Comparison of ENCODE assay signal across 24 mouse cellular contexts in the genomic region with DNA sequence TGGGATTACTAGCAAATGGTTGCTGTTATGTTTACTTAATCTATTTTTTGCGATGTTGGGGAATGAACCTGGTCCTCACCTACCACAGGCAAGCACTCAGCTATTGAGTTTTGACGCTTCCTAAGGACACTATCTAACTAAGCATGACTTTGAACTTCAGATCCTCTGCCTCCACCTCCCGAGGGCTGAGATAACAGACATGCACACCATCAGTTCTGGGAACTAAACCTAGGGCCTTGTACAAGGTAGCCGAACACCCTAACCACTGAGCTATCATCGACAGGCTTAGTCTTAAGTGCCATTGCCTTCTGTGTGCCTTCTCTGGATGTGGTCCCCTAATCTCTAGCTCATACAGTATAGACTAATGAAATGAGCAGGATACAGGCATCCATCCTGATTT. TPM values are rescaled to one million over a fixed set of nuclear protein-coding genes. Genes with fewer than 3 reads are reported as not detected.
A peak's percentile ranks its signal among the peaks of the same experiment; 100 is the strongest.
DNase-seq lines count a peak whose midpoint lies in the region; ATAC-seq and TF ChIP-seq lines count a peak whose summit lies in the region.
"Had no signal": no experiment of that assay in that cellular context is flagged by ENCODE, and none has a peak within 500 bp of the region (broad histone marks: within the 10 kb centered on the region; RNA-seq: fewer than 3 reads in every experiment).

No protein-coding gene starts in this region.

- WGBS in stomach, embryonic 16.5 days = 86% methylated on average over 5 of the region's 5 CpGs
- 90% methylated on average over 5 of the region's 5 CpGs for WGBS in stomach, postnatal 0 days
- WGBS in liver, embryonic 13.5 days (ENCODE audit: insufficient replicate concordance) = 46% methylated on average over 5 of the region's 5 CpGs
- 62% methylated on average over 5 of the region's 5 CpGs for WGBS in liver, embryonic 15.5 days (ENCODE audit: insufficient replicate concordance)
- 74% methylated on average over 5 of the region's 5 CpGs for WGBS in liver, postnatal 0 days (ENCODE audit: insufficient replicate concordance)

- H3K9ac ChIP-seq in stomach, embryonic 16.5 days (ENCODE audit: low read length) = no peak overlapping the region
- H3K9ac ChIP-seq in stomach, postnatal 0 days (ENCODE audit: low read length) = no peak overlapping the region
- H3K9ac ChIP-seq in liver, embryonic 13.5 days = no peak overlapping the region
- no peak overlapping the region for H3K9ac ChIP-seq in liver, embryonic 15.5 days
- no peak overlapping the region for H3K9ac ChIP-seq in liver, postnatal 0 days (replicated peaks)
- H3K9ac ChIP-seq: embryonic facial prominence, embryonic 12.5 days; forebrain, embryonic 13.5 days; forebrain, embryonic 15.5 days had no signal

- intact Hi-C loops in left cerebral cortex, postnatal 10 days (cut with DNase I) = loop anchor here (10.0 kb wide), 1 partner anchor 299 kb away; no protein-coding TSS in a partner anchor

- no peaks in the 10 kb centered on the region for H3K9me3 ChIP-seq in stomach, embryonic 16.5 days (replicated peaks; ENCODE audit: control insufficient read depth, low read length)
- no peaks in the 10 kb centered on the region for H3K9me3 ChIP-seq in stomach, postnatal 0 days (ENCODE audit: control insufficient read depth, low read length)
- no peaks in the 10 kb centered on the region for H3K9me3 ChIP-seq in liver, embryonic 13.5 days (replicated peaks)
- H3K9me3 ChIP-seq in liver, embryonic 15.5 days (replicated peaks) = no peaks in the 10 kb centered on the region
- no peaks in the 10 kb centered on the region for H3K9me3 ChIP-seq in liver, postnatal 0 days (ENCODE audit: low read length)
- H3K9me3 ChIP-seq: embryonic facial prominence, embryonic 10.5 days; embryonic facial prominence, embryonic 12.5 days; forebrain, embryonic 13.5 days; forebrain, embryonic 15.5 days had no signal

- no peak overlapping the region for H3K4me3 ChIP-seq in stomach, embryonic 16.5 days (replicated peaks; ENCODE audit: low read length)
- H3K4me3 ChIP-seq in stomach, postnatal 0 days (ENCODE audit: low read depth, low read length) = no peak overlapping the region
- H3K4me3 ChIP-seq in liver, embryonic 13.5 days (replicated peaks) = no peak overlapping the region
- no peak overlapping the region for H3K4me3 ChIP-seq in liver, embryonic 15.5 days (replicated peaks)
- no peak overlapping the region for H3K4me3 ChIP-seq in liver, postnatal 0 days (ENCODE audit: low read depth, low read length)
- H3K4me3 ChIP-seq: embryonic facial prominence, embryonic 10.5 days; embryonic facial prominence, embryonic 12.5 days; forebrain, embryonic 13.5 days; forebrain, embryonic 15.5 days had no signal

- no peak for TF ChIP-seq EP300 in stomach, postnatal 0 days (optimal IDR thresholded peaks at IDR 0.05)
- TF ChIP-seq EP300 in liver, postnatal 0 days (IDR thresholded peaks at IDR 0.05; ENCODE audit: low read depth) = no peak

- no peak for DNase-seq in stomach, postnatal 0 days (ENCODE audit: low spot score)
- DNase-seq in liver, embryonic 13.5 days = no peak
- DNase-seq in liver, postnatal 0 days = peak; percentile 7
- DNase-seq in spleen, postnatal 4 days (ENCODE audit: low spot score in 2 of 2) = no peak
- DNase-seq in left cerebral cortex, postnatal 10 days (ENCODE audit: extremely low spot score in 1 of 2, low spot score in 2 of 2) = no peak
- no peak for DNase-seq in urinary bladder, postnatal 4 days (ENCODE audit: low spot score in 2 of 2)
- DNase-seq: adrenal gland, adult 2 months; adrenal gland, postnatal 10 days; adrenal gland, postnatal 25 days; cerebellum, adult 11-12 months; cerebellum, adult 2 months; cerebellum, adult 9-10 months; cerebellum, postnatal 10 days; cerebellum, postnatal 25 days had no signal

- no peak for TF ChIP-seq CTCF in stomach, postnatal 0 days (IDR thresholded peaks at IDR 0.05; ENCODE audit: low read depth)
- no peak for TF ChIP-seq CTCF in liver, postnatal 0 days (IDR thresholded peaks at IDR 0.05; ENCODE audit: low read depth)

- peak overlapping the region; percentile 59; the same call in 1 of the 2 replicates for H3K27ac ChIP-seq in stomach, embryonic 16.5 days (ENCODE audit: low read length)
- H3K27ac ChIP-seq in stomach, postnatal 0 days (replicated peaks) = no peak overlapping the region
- H3K27ac ChIP-seq in liver, embryonic 13.5 days = peak overlapping the region; percentile 29; the same call in 1 of the 2 replicates
- no peak overlapping the region for H3K27ac ChIP-seq in liver, embryonic 15.5 days (replicated peaks)
- H3K27ac ChIP-seq in liver, postnatal 0 days (ENCODE audit: low read depth) = no peak overlapping the region
- H3K27ac ChIP-seq: embryonic facial prominence, embryonic 10.5 days; embryonic facial prominence, embryonic 12.5 days; forebrain, embryonic 13.5 days; forebrain, embryonic 15.5 days had no signal

- no peak overlapping the region for H3K4me2 ChIP-seq in stomach, embryonic 16.5 days (ENCODE audit: low read depth, low read length)
- H3K4me2 ChIP-seq in stomach, postnatal 0 days (replicated peaks; ENCODE audit: low read depth) = no peak overlapping the region
- H3K4me2 ChIP-seq in liver, embryonic 13.5 days = no peak overlapping the region
- no peak overlapping the region for H3K4me2 ChIP-seq in liver, embryonic 15.5 days
- no peak overlapping the region for H3K4me2 ChIP-seq in liver, postnatal 0 days (ENCODE audit: low read depth, low read length)
- H3K4me2 ChIP-seq: embryonic facial prominence, embryonic 12.5 days; forebrain, embryonic 13.5 days; forebrain, embryonic 15.5 days had no signal

- H3K27me3 ChIP-seq in stomach, embryonic 16.5 days (ENCODE audit: control insufficient read depth, insufficient read depth, low read length) = no peaks in the 10 kb centered on the region
- H3K27me3 ChIP-seq in stomach, postnatal 0 days (ENCODE audit: control insufficient read depth, insufficient read depth, low read length) = no peaks in the 10 kb centered on the region
- H3K27me3 ChIP-seq in liver, embryonic 13.5 days = no peaks in the 10 kb centered on the region
- no peaks in the 10 kb centered on the region for H3K27me3 ChIP-seq in liver, embryonic 15.5 days
- no peaks in the 10 kb centered on the region for H3K27me3 ChIP-seq in liver, postnatal 0 days (ENCODE audit: insufficient read depth, low read length)
- H3K27me3 ChIP-seq: embryonic facial prominence, embryonic 12.5 days; forebrain, embryonic 13.5 days; forebrain, embryonic 15.5 days had no signal

- peaks cover 6% of the 10 kb centered on the region for H3K4me1 ChIP-seq in stomach, embryonic 16.5 days (ENCODE audit: control insufficient read depth, insufficient read depth, low read length)
- no peaks in the 10 kb centered on the region; the same call in 1 of the 2 replicates for H3K4me1 ChIP-seq in stomach, postnatal 0 days (replicated peaks; ENCODE audit: control insufficient read depth, insufficient read depth)
- H3K4me1 ChIP-seq in liver, embryonic 13.5 days (replicated peaks) = peaks cover 25% of the 10 kb centered on the region
- H3K4me1 ChIP-seq in liver, embryonic 15.5 days (replicated peaks) = peaks cover 11% of the 10 kb centered on the region
- H3K4me1 ChIP-seq in liver, postnatal 0 days (ENCODE audit: insufficient read depth) = no peaks in the 10 kb centered on the region
- H3K4me1 ChIP-seq: embryonic facial prominence, embryonic 10.5 days; embryonic facial prominence, embryonic 12.5 days; forebrain, embryonic 13.5 days; forebrain, embryonic 15.5 days had no signal

- ATAC-seq in stomach, embryonic 16.5 days (ENCODE audit: insufficient read depth, low FRiP score) = no peak
- ATAC-seq in stomach, postnatal 0 days (ENCODE audit: low FRiP score, low TSS enrichment) = no peak
- ATAC-seq in liver, embryonic 13.5 days (ENCODE audit: low read depth) = peak; percentile 80
- ATAC-seq in liver, embryonic 15.5 days (ENCODE audit: insufficient read depth) = peak; percentile 38; the same call in 1 of the 2 replicates
- no peak for ATAC-seq in liver, postnatal 0 days
- ATAC-seq: forebrain, embryonic 13.5 days; forebrain, embryonic 15.5 days had no signal

- no peaks in the 10 kb centered on the region for H3K36me3 ChIP-seq in stomach, embryonic 16.5 days (ENCODE audit: control insufficient read depth, insufficient read depth, low read length)
- H3K36me3 ChIP-seq in stomach, postnatal 0 days (ENCODE audit: control insufficient read depth, insufficient read depth, low read length) = no peaks in the 10 kb centered on the region
- no peaks in the 10 kb centered on the region for H3K36me3 ChIP-seq in liver, embryonic 13.5 days
- no peaks in the 10 kb centered on the region for H3K36me3 ChIP-seq in liver, embryonic 15.5 days (replicated peaks)
- H3K36me3 ChIP-seq in liver, postnatal 0 days (replicated peaks; ENCODE audit: insufficient read depth, low read length) = no peaks in the 10 kb centered on the region
- H3K36me3 ChIP-seq: embryonic facial prominence, embryonic 10.5 days; embryonic facial prominence, embryonic 12.5 days; forebrain, embryonic 15.5 days had no signal

RNA-seq across cellular contexts. Expression of a gene that starts 7.8 kb away (rescaled TPM):
- polyA plus RNA-seq in stomach, embryonic 16.5 days (2015; fragmentation: Nextera tagmentation; extraction: Ambion mirVana) = 6.9 and 7.9 TPM in 2 replicates
- 3.2 and 3.3 TPM in 2 replicates for polyA plus RNA-seq in stomach, postnatal 0 days (2015; fragmentation: Nextera tagmentation; extraction: Ambion mirVana)
- 28.8 and 32.7 TPM in 2 replicates for polyA plus RNA-seq in liver, embryonic 13.5 days (2015; fragmentation: Nextera tagmentation; extraction: Ambion mirVana)
- polyA plus RNA-seq in liver, embryonic 15.5 days (2015; fragmentation: Nextera tagmentation; extraction: Ambion mirVana) = 30.0 TPM in 2 replicates
- polyA plus RNA-seq in liver, postnatal 0 days (2015; fragmentation: Nextera tagmentation; extraction: Ambion mirVana) = 10.6 and 11.1 TPM in 2 replicates
- total RNA-seq in left cerebral cortex, postnatal 10 days (2021) = under 1 TPM in 1 of 2 experiments, not detected in 1; 0.14 TPM
- total RNA-seq: ES-E14 had no signal
- polyA plus RNA-seq: C2C12 had no signal

RNA-seq across cellular contexts. Expression of a gene that starts 10.3 kb away (rescaled TPM):
- 224 and 245 TPM in 2 replicates for polyA plus RNA-seq in stomach, embryonic 16.5 days (2015; fragmentation: Nextera tagmentation; extraction: Ambion mirVana)
- 392 and 473 TPM in 2 replicates for polyA plus RNA-seq in stomach, postnatal 0 days (2015; fragmentation: Nextera tagmentation; extraction: Ambion mirVana)
- polyA plus RNA-seq in liver, embryonic 13.5 days (2015; fragmentation: Nextera tagmentation; extraction: Ambion mirVana) = 6.5 and 7.3 TPM in 2 replicates
- 3.3 and 6.3 TPM in 2 replicates for polyA plus RNA-seq in liver, embryonic 15.5 days (2015; fragmentation: Nextera tagmentation; extraction: Ambion mirVana)
- polyA plus RNA-seq in liver, postnatal 0 days (2015; fragmentation: Nextera tagmentation; extraction: Ambion mirVana) = 4.5 and 6.2 TPM in 2 replicates
- 10 to 100 TPM; 23.7 to 31.2 TPM for total RNA-seq in left cerebral cortex, postnatal 10 days (2021)
- total RNA-seq: ES-E14, MEL had no signal

RNA-seq across cellular contexts. Expression of a gene that starts 30.1 kb away (rescaled TPM):
- 1.2 and 2.2 TPM in 2 replicates for polyA plus RNA-seq in stomach, embryonic 16.5 days (2015; fragmentation: Nextera tagmentation; extraction: Ambion mirVana)
- polyA plus RNA-seq in stomach, postnatal 0 days (2015; fragmentation: Nextera tagmentation; extraction: Ambion mirVana) = 0.56 and 0.63 TPM in 2 replicates
- polyA plus RNA-seq in liver, embryonic 13.5 days (2015; fragmentation: Nextera tagmentation; extraction: Ambion mirVana) = not detected in 2 replicates
- not detected in 2 replicates for polyA plus RNA-seq in liver, embryonic 15.5 days (2015; fragmentation: Nextera tagmentation; extraction: Ambion mirVana)
- polyA plus RNA-seq in liver, postnatal 0 days (2015; fragmentation: Nextera tagmentation; extraction: Ambion mirVana) = not detected in 2 replicates
- total RNA-seq in left cerebral cortex, postnatal 10 days (2021) = 1 to 10 TPM; 2.0 to 4.0 TPM
- total RNA-seq: ES-E14, MEL had no signal
- polyA plus RNA-seq: adrenal gland, adult 2 months; embryonic facial prominence, embryonic 10.5 days; forebrain, embryonic 11.5 days; forebrain, embryonic 13.5 days; forebrain, embryonic 15.5 days had no signal

RNA-seq across cellular contexts. Expression of a gene that starts 37.3 kb away (rescaled TPM):
- polyA plus RNA-seq in stomach, embryonic 16.5 days (2015; fragmentation: Nextera tagmentation; extraction: Ambion mirVana) = 85.0 and 90.8 TPM in 2 replicates
- 39.8 and 42.8 TPM in 2 replicates for polyA plus RNA-seq in stomach, postnatal 0 days (2015; fragmentation: Nextera tagmentation; extraction: Ambion mirVana)
- polyA plus RNA-seq in liver, embryonic 13.5 days (2015; fragmentation: Nextera tagmentation; extraction: Ambion mirVana) = 62.5 and 80.2 TPM in 2 replicates
- polyA plus RNA-seq in liver, embryonic 15.5 days (2015; fragmentation: Nextera tagmentation; extraction: Ambion mirVana) = 49.0 and 51.6 TPM in 2 replicates
- 32.8 and 33.8 TPM in 2 replicates for polyA plus RNA-seq in liver, postnatal 0 days (2015; fragmentation: Nextera tagmentation; extraction: Ambion mirVana)
- total RNA-seq in left cerebral cortex, postnatal 10 days (2021) = 100 to 1,000 TPM; 123 to 124 TPM

RNA-seq across cellular contexts. Expression of a gene that starts 37.9 kb away (rescaled TPM):
- polyA plus RNA-seq in stomach, embryonic 16.5 days (2015; fragmentation: Nextera tagmentation; extraction: Ambion mirVana) = 0.46 and 2.6 TPM in 2 replicates
- polyA plus RNA-seq in stomach, postnatal 0 days (2015; fragmentation: Nextera tagmentation; extraction: Ambion mirVana) = 0.46 and 0.96 TPM in 2 replicates
- polyA plus RNA-seq in liver, embryonic 13.5 days (2015; fragmentation: Nextera tagmentation; extraction: Ambion mirVana) = 1.2 and 2.4 TPM in 2 replicates
- polyA plus RNA-seq in liver, embryonic 15.5 days (2015; fragmentation: Nextera tagmentation; extraction: Ambion mirVana) = 0.71 and 1.0 TPM in 2 replicates
- polyA plus RNA-seq in liver, postnatal 0 days (2015; fragmentation: Nextera tagmentation; extraction: Ambion mirVana) = 0.44 and 0.99 TPM in 2 replicates
- 1 to 10 TPM; 4.9 to 5.0 TPM for total RNA-seq in left cerebral cortex, postnatal 10 days (2021)

Comparison
In these comparisons a context has a peak if more than half of its experiments do, and no peak if none do; other contexts are left out.
1. ATAC-seq: peak in liver, embryonic 13.5 days (single experiment) and liver, embryonic 15.5 days (single experiment); none in stomach, embryonic 16.5 days (single experiment), stomach, postnatal 0 days (single experiment) and liver, postnatal 0 days (single experiment).
2. H3K27ac ChIP-seq: peak in stomach, embryonic 16.5 days (single experiment) and liver, embryonic 13.5 days (single experiment); none in stomach, postnatal 0 days (single experiment), liver, embryonic 15.5 days (single experiment) and liver, postnatal 0 days (single experiment).
3. RNA of a gene that starts 10.3 kb away (polyA plus RNA-seq): 392 to 473 TPM in stomach, postnatal 0 days and 224 to 245 TPM in stomach, embryonic 16.5 days; 6.5 to 7.3 TPM in liver, embryonic 13.5 days, 3.3 to 6.3 TPM in liver, embryonic 15.5 days and 4.5 to 6.2 TPM in liver, postnatal 0 days; every median in the first group is over 10 times any median in the second.